Mouse (Mus musculus): Measurements from ENCODE around the gene Arr3. TPM values are rescaled to one million over a fixed set of nuclear protein-coding genes. Genes with fewer than 3 reads are reported as not detected.

Gene Arr3
- not detected for total RNA-seq (2021)

- intact Hi-C loops (cut with DNase I), result no loop called here
- no peak for DNase-seq
These were observed at the start of gene Arr3 for GRCm38 (mm10) chrX:100605314-100605713. Gene Arr3 (plus strand): TSS chrX:100605497.

- no peak for DNase-seq
- intact Hi-C loops (cut with DNase I), result no loop called here
These were observed 49.3 kb upstream of the Arr3 start for GRCm38 (mm10) chrX:100556026-100556425.

GRCm38 (mm10) chrX:100565696-100566095 lies 39.6 kb upstream of the Arr3 start:
- no peak for DNase-seq
- intact Hi-C loops (cut with DNase I), result no loop called here

GRCm38 (mm10) chrX:100571951-100572350 lies 33.3 kb upstream of the Arr3 start, which contains the start of gene Awat1:
Gene Awat1 (plus strand): TSS chrX:100572251.
- intact Hi-C loops (cut with DNase I), result no loop called here
- DNase-seq, result no peak

GRCm38 (mm10) chrX:100594791-100595190 lies 10.5 kb upstream of the Arr3 start, which contains the start of gene P2ry4:
Gene P2ry4 (minus strand): TSS chrX:100594869.
- intact Hi-C loops (cut with DNase I), result no loop called here
- DNase-seq, result no peak

- DNase-seq, result peak; percentile 5 to 9
- intact Hi-C loops (cut with DNase I), result no loop called here
These were observed 7.9 kb upstream of the Arr3 start for GRCm38 (mm10) chrX:100597439-100597838.

GRCm38 (mm10) chrX:100599755-100600154 lies 5.5 kb upstream of the Arr3 start:
- intact Hi-C loops (cut with DNase I), result no loop called here
- DNase-seq, result no peak

- no peak for DNase-seq
- intact Hi-C loops (cut with DNase I), result no loop called here
These were observed 13.2 kb downstream of the Arr3 start for GRCm38 (mm10) chrX:100618488-100618887.

GRCm38 (mm10) chrX:100621366-100621765 lies 16.1 kb downstream of the Arr3 start:
- intact Hi-C loops (cut with DNase I), result loop anchor here (2.0 to 10.0 kb wide), 2 partner anchors 117 to 323 kb away; no protein-coding TSS in a partner anchor
- DNase-seq, result no peak

GRCm38 (mm10) chrX:100624242-100624641 lies 18.9 kb downstream of the Arr3 start:
- DNase-seq, result no peak
- intact Hi-C loops (cut with DNase I), result loop anchor here (10.0 kb wide), 1 partner anchor 321 kb away; no protein-coding TSS in a partner anchor

- no peak for DNase-seq
- intact Hi-C loops (cut with DNase I), result loop anchor here (10.0 kb wide), 1 partner anchor 320 kb away; no protein-coding TSS in a partner anchor
These were observed 19.8 kb downstream of the Arr3 start for GRCm38 (mm10) chrX:100625146-100625545.

- intact Hi-C loops (cut with DNase I), result loop anchor here (10.0 kb wide), 1 partner anchor 319 kb away; no protein-coding TSS in a partner anchor
These were observed 20.2 kb downstream of the Arr3 start, which contains the start of gene Kif4 for GRCm38 (mm10) chrX:100625546-100625801. Gene Kif4 (plus strand): TSS chrX:100625737.

GRCm38 (mm10) chrX:100625802-100626793 lies 20.8 kb downstream of the Arr3 start, which contains the start of gene Pdzd11:
Gene Pdzd11 (minus strand): TSS chrX:100626568.
- DNase-seq, result peak; percentile 82 to 83
- intact Hi-C loops (cut with DNase I), result loop anchor here (10.0 kb wide), 1 partner anchor 319 kb away; no protein-coding TSS in a partner anchor

More at GRCm38 (mm10) chrX:100625546-100625801, 20.2 kb downstream of the Arr3 start, which contains the start of gene Kif4:
- no peak for DNase-seq

GRCm38 (mm10) chrX:100629076-100629475 lies 23.8 kb downstream of the Arr3 start:
- no peak for DNase-seq
- intact Hi-C loops (cut with DNase I), result loop anchor here (10.0 kb wide), 1 partner anchor 316 kb away; no protein-coding TSS in a partner anchor

GRCm38 (mm10) chrX:100638477-100638876 lies 33.2 kb downstream of the Arr3 start:
- intact Hi-C loops (cut with DNase I), result no loop called here
- no peak for DNase-seq

- intact Hi-C loops (cut with DNase I), result no loop called here
- DNase-seq, result no peak
These were observed 47.6 kb downstream of the Arr3 start for GRCm38 (mm10) chrX:100652848-100653247.

GRCm38 (mm10) chrX:100664825-100665224 lies 59.5 kb downstream of the Arr3 start:
- intact Hi-C loops (cut with DNase I), result no loop called here
- no peak for DNase-seq
